Mouse (Mus musculus) c-Kit-negative CD71-positive TER-119-positive erythroid progenitor cells, embryonic 14.5 days (primary cell): ENCODE measurements around the gene Ppm1m.
"Not testable (repeated sequence)": the region's sequence is repeated elsewhere in the genome, so short reads cannot be mapped to it uniquely, and the experiment has no call there.

ENCODE experiments used
- DNase-seq: peaks from one replicate; pipeline ENCODE4 v3.0.0-alpha.2; 2013; ENCODE audit warnings: low read depth, low spot score

Gene Ppm1m

GRCm38 (mm10) chr9:106192998-106193397 lies 6.5 kb downstream of the Ppm1m start:
- no peak for DNase-seq

GRCm38 (mm10) chr9:106192024-106192423 lies 7.5 kb downstream of the Ppm1m start:
- no peak for DNase-seq

- DNase-seq: no peak
Observed at GRCm38 (mm10) chr9:106191355-106191754, 8.2 kb downstream of the Ppm1m start.

- no peak for DNase-seq
Observed at GRCm38 (mm10) chr9:106183996-106184395, 15.6 kb downstream of the Ppm1m start.

GRCm38 (mm10) chr9:106182146-106182545 lies 17.4 kb downstream of the Ppm1m start:
- no peak for DNase-seq

- DNase-seq: no peak
Observed at GRCm38 (mm10) chr9:106179964-106180363, 19.6 kb downstream of the Ppm1m start.

- DNase-seq: no peak
Observed at GRCm38 (mm10) chr9:106179454-106179853, 20.1 kb downstream of the Ppm1m start.

- no peak for DNase-seq
Observed at GRCm38 (mm10) chr9:106177799-106178198, 21.7 kb downstream of the Ppm1m start.

- no peak for DNase-seq
Observed at GRCm38 (mm10) chr9:106176769-106177168, 22.8 kb downstream of the Ppm1m start.

GRCm38 (mm10) chr9:106175552-106176200 lies 23.9 kb downstream of the Ppm1m start:
- no peak for DNase-seq

- no peak for DNase-seq
Observed at GRCm38 (mm10) chr9:106173363-106173762, 26.2 kb downstream of the Ppm1m start.

- no peak for DNase-seq
Observed at GRCm38 (mm10) chr9:106172527-106172926, 27.0 kb downstream of the Ppm1m start.

GRCm38 (mm10) chr9:106171346-106172158 lies 28.0 kb downstream of the Ppm1m start:
- no peak for DNase-seq

- peak; percentile 88 for DNase-seq
Observed at GRCm38 (mm10) chr9:106170556-106171345, 28.8 kb downstream of the Ppm1m start, which contains the start of gene Wdr82. Wdr82 (plus strand) TSS chr9:106170928.

- no peak for DNase-seq
Observed at GRCm38 (mm10) chr9:106169917-106170316, 29.6 kb downstream of the Ppm1m start.

GRCm38 (mm10) chr9:106169006-106169405 lies 30.5 kb downstream of the Ppm1m start:
- not testable (repeated sequence) for DNase-seq

GRCm38 (mm10) chr9:106167703-106168102 lies 31.8 kb downstream of the Ppm1m start:
- no peak for DNase-seq

GRCm38 (mm10) chr9:106167241-106167640 lies 32.3 kb downstream of the Ppm1m start:
- DNase-seq: no peak

- DNase-seq: no peak
Observed at GRCm38 (mm10) chr9:106166709-106167108, 32.8 kb downstream of the Ppm1m start.

- DNase-seq: no peak
Observed at GRCm38 (mm10) chr9:106160426-106160825, 39.1 kb downstream of the Ppm1m start.

GRCm38 (mm10) chr9:106159784-106160301 lies 39.7 kb downstream of the Ppm1m start:
- peak; percentile 79 for DNase-seq

GRCm38 (mm10) chr9:106159237-106159636 lies 40.3 kb downstream of the Ppm1m start:
- DNase-seq: no peak
